In the genomic region with DNA sequence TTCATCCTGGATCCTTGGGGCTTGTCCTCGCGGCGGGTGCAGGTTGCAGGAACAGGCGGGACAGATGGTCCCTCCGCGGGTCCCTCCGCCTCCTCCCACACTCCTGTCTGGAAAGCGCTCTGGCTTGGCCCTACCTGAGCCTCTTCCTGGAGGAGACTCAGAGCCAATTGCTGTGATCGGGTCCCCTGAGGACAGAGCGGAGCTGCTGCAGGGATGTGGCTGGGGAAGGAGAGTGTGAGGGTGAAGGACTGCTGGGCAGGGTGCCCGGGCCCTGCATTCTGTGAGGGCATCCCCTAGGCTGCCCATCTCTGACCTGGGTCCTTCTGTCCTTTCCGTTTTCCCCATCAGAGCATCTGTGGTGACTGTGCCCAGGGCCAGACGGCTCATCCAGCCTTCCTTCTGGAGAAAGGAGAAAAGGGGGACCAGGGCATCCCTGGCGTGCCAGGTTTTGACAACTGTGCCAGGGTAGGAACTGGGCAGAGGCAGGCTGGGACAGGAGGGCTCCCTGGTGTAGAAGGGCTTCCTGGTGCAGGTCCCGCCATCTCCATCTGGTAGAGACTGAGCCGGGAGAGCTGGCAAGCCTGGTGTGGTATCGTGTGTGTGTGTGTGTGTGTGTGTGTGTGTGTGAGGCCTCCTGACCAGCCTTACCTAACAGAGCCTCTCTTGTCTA, we compare ENCODE assay signal across 10 mouse cellular contexts. TPM values are rescaled to one million over a fixed set of nuclear protein-coding genes. Genes with fewer than 3 reads are reported as not detected.
DNase-seq lines count a peak whose midpoint lies in the region; ATAC-seq lines count a peak whose summit lies in the region.
"Had no signal": no experiment of that assay in that cellular context is flagged by ENCODE, and none has a peak within 500 bp of the region (broad histone marks: within the 10 kb centered on the region; RNA-seq: fewer than 3 reads in every experiment).

No protein-coding gene starts in this region.

- H3K4me2 ChIP-seq in forebrain, embryonic 14.5 days (ENCODE audit: low read length), result no peak overlapping the region

- peak; percentile 47 for ATAC-seq in forebrain, embryonic 14.5 days

- H3K36me3 ChIP-seq in forebrain, embryonic 14.5 days (ENCODE audit: control insufficient read depth, insufficient read depth, low read length), result no peaks in the 10 kb centered on the region

- no peak overlapping the region for H3K4me3 ChIP-seq in forebrain, embryonic 14.5 days (ENCODE audit: low read depth, low read length)

- H3K9ac ChIP-seq in forebrain, embryonic 14.5 days (ENCODE audit: low read length), result peak overlapping the region; percentile 10; the same call in 1 of the 2 replicates

- H3K4me1 ChIP-seq in forebrain, embryonic 14.5 days (ENCODE audit: control insufficient read depth, insufficient read depth, low read length), result peaks cover 33% of the 10 kb centered on the region

- H3K9me3 ChIP-seq in forebrain, embryonic 14.5 days (replicated peaks; ENCODE audit: control insufficient read depth, low read length), result no peaks in the 10 kb centered on the region

- 47% methylated on average over 16 of the region's 17 CpGs for WGBS in forebrain, embryonic 14.5 days

- H3K27me3 ChIP-seq in forebrain, embryonic 14.5 days (replicated peaks; ENCODE audit: control insufficient read depth, insufficient read depth, low read length), result no peaks in the 10 kb centered on the region

- H3K27ac ChIP-seq in forebrain, embryonic 14.5 days (ENCODE audit: low read depth, low read length), result peak overlapping the region; percentile 55; the same call in 1 of the 2 replicates

- peak; percentile 36 to 38 for DNase-seq in frontal cortex, postnatal 36 days (ENCODE audit: low spot score in 2 of 2)
- no peak for DNase-seq in frontal cortex, postnatal 14 days (ENCODE audit: low spot score in 2 of 2)
- DNase-seq in right cerebral cortex, adult 18-20 months, result peak; percentile 60
- no peak for DNase-seq in right cerebral cortex, postnatal 4 days
- DNase-seq in forebrain, embryonic 14.5 days (ENCODE audit: low spot score), result peak; percentile 49
- DNase-seq in gastrocnemius, postnatal 25 days, result no peak
- no peak for DNase-seq in kidney, adult 18-20 months
- DNase-seq in ovary, postnatal 14 days (ENCODE audit: low spot score), result no peak
- DNase-seq: kidney, adult 8-10 months; lung, postnatal 14 days had no signal

RNA-seq across cellular contexts. Expression of a gene that starts 23.4 kb away (rescaled TPM):
- polyA plus RNA-seq in forebrain, embryonic 14.5 days (2014; fragmentation: Nextera tagmentation; extraction: Ambion mirVana), result 88.6 and 91.9 TPM in 2 replicates
- total RNA-seq in gastrocnemius, postnatal 25 days (2021), result 10 to 100 TPM; 28.9 to 30.5 TPM

RNA-seq across cellular contexts. Expression of a gene that starts 31.3 kb away (rescaled TPM):
- 4.0 and 5.7 TPM in 2 replicates for polyA plus RNA-seq in forebrain, embryonic 14.5 days (2014; fragmentation: Nextera tagmentation; extraction: Ambion mirVana)
- total RNA-seq in gastrocnemius, postnatal 25 days (2021), result 10 to 100 TPM in 1 of 2 experiments, 1 to 10 TPM in 1; 8.6 to 15.5 TPM

Comparison
In these comparisons a context has a peak if more than half of its experiments do, and no peak if none do; other contexts are left out.
1. DNase-seq: peak in frontal cortex, postnatal 36 days (2 of 2), right cerebral cortex, adult 18-20 months (single experiment) and forebrain, embryonic 14.5 days (single experiment); none in frontal cortex, postnatal 14 days (0 of 2), right cerebral cortex, postnatal 4 days (single experiment), gastrocnemius, postnatal 25 days (single experiment), kidney, adult 18-20 months (single experiment) and ovary, postnatal 14 days (single experiment).